Mouse (Mus musculus) myocyte (in vitro differentiated cells): ENCODE measurements at regions not wholly inside any gene's neighbourhood (a gene's known extent, or its start where the extent isn't known, plus 50 kb on each side); places are given as distances from the start of the nearest gene placed in this dataset.

Experiments used
- H3K27me3 ChIP-seq: one replicate; pipeline ENCODE4 v1.6.1; 2011; ENCODE audit not compliant: control insufficient read depth, insufficient read depth, insufficient read length
- H3K36me3 ChIP-seq: one replicate; pipeline ENCODE4 v1.6.1; 2011; ENCODE audit not compliant: control insufficient read depth, insufficient read depth
- H3K4me2 ChIP-seq: one replicate; pipeline ENCODE4 v1.6.1; 2011; ENCODE audit warnings: low read depth, control low read depth
- H3K4me3 ChIP-seq: one replicate; pipeline ENCODE4 v1.5.1; 2011; ENCODE audit warnings: mild to moderate bottlenecking, control low read depth, moderate library complexity
- H3K79me2 ChIP-seq: one replicate; pipeline ENCODE4 v1.6.1; 2011; ENCODE audit not compliant: control insufficient read depth, insufficient read depth
- H3ac ChIP-seq: one replicate; pipeline ENCODE4 v1.6.1; 2011; ENCODE audit not compliant: control insufficient read depth, insufficient read length
- CEBPB ChIP-seq: IDR thresholded peaks from 2 replicates; pipeline ENCODE4 v1.6.1; 2011; ENCODE audit warnings: mild to moderate bottlenecking, moderate library complexity; ENCODE audit not compliant: poor library complexity, insufficient read depth, severe bottlenecking
- E2F4 ChIP-seq: IDR thresholded peaks from one replicate; pipeline ENCODE4 v1.6.1; 2011; ENCODE audit warnings: mild to moderate bottlenecking, control low read depth, moderate library complexity; ENCODE audit not compliant: insufficient read depth
- MAX ChIP-seq: IDR thresholded peaks from one replicate; pipeline ENCODE4 v1.6.1; 2011; ENCODE audit warnings: low read depth, mild to moderate bottlenecking, control low read depth
- MYOD1 ChIP-seq, 3 experiments: IDR thresholded peaks; one replicate each; pipeline ENCODE4 v1.6.1; 2011; ENCODE audit warnings: control low read depth in 2 of 3, low read depth in 2 of 3, mild to moderate bottlenecking in 2 of 3, moderate library complexity in 1 of 3; ENCODE audit not compliant: insufficient read length in 2 of 3, control insufficient read depth in 1 of 3
- MYOG ChIP-seq, 3 experiments: IDR thresholded peaks; one replicate each; pipeline ENCODE4 v1.6.1; 2011; ENCODE audit warnings: control low read depth in 2 of 3, low read depth in 2 of 3, mild to moderate bottlenecking in 2 of 3; ENCODE audit not compliant: insufficient read length in 2 of 3, control insufficient read depth in 1 of 3, insufficient read depth in 1 of 3
- POLR2A ChIP-seq: IDR thresholded peaks from one replicate; pipeline ENCODE4 v1.6.1; 2011; ENCODE audit warnings: low read depth, mild to moderate bottlenecking, control low read depth, moderate library complexity; ENCODE audit not compliant: insufficient read length
- POLR2AphosphoS2 ChIP-seq: IDR thresholded peaks from one replicate; pipeline ENCODE4 v1.6.1; 2011; ENCODE audit warnings: low read depth, control low read depth; ENCODE audit not compliant: insufficient read length
- REST ChIP-seq: IDR thresholded peaks from one replicate; pipeline ENCODE4 v1.6.1; 2011; ENCODE audit warnings: mild to moderate bottlenecking, control low read depth, moderate library complexity; ENCODE audit not compliant: insufficient read depth, insufficient read length
- SRF ChIP-seq: IDR thresholded peaks from one replicate; pipeline ENCODE4 v1.6.1; 2011; ENCODE audit warnings: low read depth; ENCODE audit not compliant: control insufficient read depth, insufficient read length
- TCF12 ChIP-seq: IDR thresholded peaks from one replicate; pipeline ENCODE4 v1.6.1; 2011; ENCODE audit warnings: mild to moderate bottlenecking, control low read depth; ENCODE audit not compliant: poor library complexity, insufficient read depth, severe bottlenecking
- TCF3 ChIP-seq: IDR thresholded peaks from one replicate; pipeline ENCODE4 v1.6.1; 2011; ENCODE audit warnings: low read depth, control low read depth; ENCODE audit not compliant: insufficient read length
- USF1 ChIP-seq: IDR thresholded peaks from one replicate; pipeline ENCODE4 v1.6.1; 2011; ENCODE audit warnings: low read depth, mild to moderate bottlenecking, control low read depth, moderate library complexity

DNA sequence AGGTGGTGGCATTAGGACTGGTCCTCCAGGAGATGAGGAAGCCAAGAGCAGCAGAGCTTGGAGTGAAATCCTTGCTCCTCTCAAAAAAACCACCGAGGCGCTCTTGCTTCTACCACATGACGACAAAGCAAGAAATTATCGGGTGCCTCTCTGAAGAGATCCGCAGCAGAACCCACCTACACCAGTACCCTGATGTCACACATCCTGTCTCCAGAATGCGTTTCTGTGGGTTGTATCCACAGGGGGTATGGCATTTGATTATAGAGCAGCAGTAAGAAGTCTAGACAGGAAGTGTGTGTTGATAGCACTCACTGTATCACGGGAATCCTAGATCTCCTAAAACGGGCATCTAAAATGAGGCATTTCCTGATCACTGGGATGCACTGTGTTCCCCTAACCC is 89.8 kb downstream of the Chst2 start:
- no peaks in the 10 kb centered on the region for H3K79me2 ChIP-seq
- no peak overlapping the region for H3ac ChIP-seq
- H3K4me3 ChIP-seq = no peak overlapping the region
- no peaks in the 10 kb centered on the region for H3K36me3 ChIP-seq
- TF ChIP-seq TCF3 (no peak), SRF (no peak), E2F4 (no peak), TCF12 (no peak), MAX (no peak), POLR2AphosphoS2 (no peak), CEBPB (no peak), USF1 (no peak), MYOG (IDR thresholded peaks at IDR 0.05; ENCODE audit: control insufficient read depth in 1 of 3, insufficient read depth in 1 of 3, insufficient read length in 2 of 3, low read depth in 2 of 3) (no peak)
- H3K27me3 ChIP-seq = no peaks in the 10 kb centered on the region
- H3K4me2 ChIP-seq = peak overlapping the region; percentile 36

DNA sequence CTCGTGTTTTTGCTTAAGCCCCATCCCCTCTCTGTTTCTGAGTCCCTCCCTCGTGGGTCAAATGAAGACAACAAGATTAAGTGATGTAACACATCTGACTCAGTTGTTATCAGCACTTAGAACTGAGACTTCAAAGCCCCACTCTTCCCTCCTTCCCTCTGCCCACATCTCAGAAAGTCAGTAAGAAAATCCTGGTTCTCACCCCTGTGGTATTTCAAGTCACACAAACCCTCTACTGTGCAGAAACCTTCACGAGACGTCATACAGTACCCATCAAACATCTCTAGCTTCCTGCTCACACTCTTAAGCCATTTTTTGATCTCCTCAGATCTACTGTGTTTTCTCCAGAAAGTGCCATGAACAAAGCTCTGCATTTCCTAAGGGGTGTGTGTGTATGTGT is 91.4 kb downstream of the Chst2 start:
- no peak overlapping the region for H3K4me3 ChIP-seq
- no peaks in the 10 kb centered on the region for H3K27me3 ChIP-seq
- no peak overlapping the region for H3ac ChIP-seq
- TF ChIP-seq CEBPB (no peak), MYOG (IDR thresholded peaks at IDR 0.05; ENCODE audit: control insufficient read depth in 1 of 3, insufficient read depth in 1 of 3, insufficient read length in 2 of 3, low read depth in 2 of 3) (no peak)
- H3K36me3 ChIP-seq = no peaks in the 10 kb centered on the region
- no peaks in the 10 kb centered on the region for H3K79me2 ChIP-seq
- no peak overlapping the region for H3K4me2 ChIP-seq

DNA sequence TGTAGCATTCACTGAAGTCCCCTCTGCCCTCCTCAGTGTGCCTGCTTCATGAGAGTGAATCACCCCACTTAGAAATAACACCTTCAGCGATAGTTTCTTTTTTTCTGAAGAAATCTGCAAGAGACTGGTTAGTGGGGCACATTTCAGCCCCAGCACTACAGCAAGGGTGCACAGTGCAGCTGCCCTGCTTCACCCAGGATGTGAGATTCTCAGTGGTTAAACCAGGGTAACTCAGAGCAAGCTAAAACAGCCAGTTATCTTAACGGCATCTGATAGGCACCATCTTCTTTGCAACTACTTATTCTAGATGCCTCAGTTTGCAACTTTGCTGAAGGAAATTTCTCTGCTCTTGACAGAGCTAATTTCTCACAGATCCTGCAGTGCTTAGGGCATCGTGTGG is 94.9 kb downstream of the Chst2 start:
- no peak overlapping the region for H3K4me3 ChIP-seq
- H3K79me2 ChIP-seq = no peaks in the 10 kb centered on the region
- TF ChIP-seq TCF3 (no peak), MYOG (IDR thresholded peaks at IDR 0.05; ENCODE audit: control insufficient read depth in 1 of 3, insufficient read depth in 1 of 3, insufficient read length in 2 of 3, low read depth in 2 of 3) (no peak), SRF (no peak), USF1 (no peak), MYOD1 (IDR thresholded peaks at IDR 0.05; ENCODE audit: control insufficient read depth in 1 of 3, insufficient read length in 2 of 3, low read depth in 2 of 3) (no peak), POLR2AphosphoS2 (no peak), MAX (no peak), POLR2A (no peak), TCF12 (no peak), CEBPB (no peak), REST (no peak), E2F4 (no peak)
- H3K4me2 ChIP-seq = no peak overlapping the region
- no peaks in the 10 kb centered on the region for H3K36me3 ChIP-seq
- H3ac ChIP-seq = no peak overlapping the region
- no peaks in the 10 kb centered on the region for H3K27me3 ChIP-seq

DNA sequence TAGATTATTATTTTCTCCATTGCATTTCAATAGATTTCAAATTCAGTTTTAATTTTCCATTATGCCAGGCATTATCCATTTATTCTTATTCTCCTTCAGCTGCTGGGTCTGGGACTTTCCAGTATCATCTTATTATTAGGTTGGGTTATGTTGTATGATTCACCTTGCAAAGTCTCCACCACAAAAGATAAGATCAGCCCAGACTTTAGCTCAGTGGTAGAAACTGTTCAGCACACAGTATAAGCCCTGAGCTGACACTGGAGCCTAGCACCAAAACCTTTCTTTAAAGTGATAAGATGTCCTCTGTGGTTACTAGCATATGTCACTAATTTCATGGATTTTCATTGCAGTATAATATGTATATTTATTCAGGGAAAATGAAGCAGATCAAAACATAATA is 117.5 kb downstream of the Chst2 start:
- TF ChIP-seq POLR2AphosphoS2 (no peak), TCF12 (no peak), MYOG (IDR thresholded peaks at IDR 0.05; ENCODE audit: control insufficient read depth in 1 of 3, insufficient read depth in 1 of 3, insufficient read length in 2 of 3, low read depth in 2 of 3) (no peak), MYOD1 (IDR thresholded peaks at IDR 0.05; ENCODE audit: control insufficient read depth in 1 of 3, insufficient read length in 2 of 3, low read depth in 2 of 3) (no peak), TCF3 (no peak), USF1 (no peak), SRF (no peak)
- Histone ChIP-seq H3K79me2 (no peaks in the 10 kb centered on the region), H3K4me2 (peak overlapping the region; percentile 7), H3K4me3 (no peak overlapping the region), H3K36me3 (no peaks in the 10 kb centered on the region), H3ac (no peak overlapping the region), H3K27me3 (no peaks in the 10 kb centered on the region)

DNA sequence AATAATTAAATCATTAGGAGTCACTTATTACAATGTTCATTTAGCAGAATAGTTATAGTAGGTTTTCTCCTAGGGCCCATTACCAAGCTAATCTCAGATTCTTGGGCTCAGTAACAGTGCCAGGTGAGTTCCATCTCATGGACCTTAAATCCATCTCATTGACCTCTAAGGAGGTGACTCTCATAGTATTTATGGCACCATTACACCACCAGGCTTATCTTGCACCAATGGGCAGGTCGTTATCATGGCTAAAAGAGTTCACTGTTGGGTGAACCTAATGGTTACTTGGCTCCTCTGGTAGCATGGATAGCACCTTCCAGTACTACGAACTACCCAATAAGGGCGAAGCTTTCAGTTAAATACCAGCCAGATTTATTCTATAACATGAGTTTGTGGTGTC is 123.5 kb downstream of the Chst2 start:
- Histone ChIP-seq H3ac (no peak overlapping the region), H3K36me3 (no peaks in the 10 kb centered on the region), H3K4me3 (no peak overlapping the region), H3K79me2 (no peaks in the 10 kb centered on the region), H3K4me2 (no peak overlapping the region), H3K27me3 (no peaks in the 10 kb centered on the region)
- no peak for TF ChIP-seq E2F4
- no peak for TF ChIP-seq SRF
- no peak for TF ChIP-seq TCF12
- no peak for TF ChIP-seq CEBPB
- TF ChIP-seq MYOG (IDR thresholded peaks at IDR 0.05; ENCODE audit: control insufficient read depth in 1 of 3, insufficient read depth in 1 of 3, insufficient read length in 2 of 3, low read depth in 2 of 3) = no peak
